Mouse (Mus musculus) embryonic facial prominence, embryonic 15.5 days (tissue): ENCODE measurements at regions not wholly inside any gene's neighbourhood (a gene's known extent, or its start where the extent isn't known, plus 50 kb on each side); places are given as distances from the start of the nearest gene placed in this dataset.
"Not testable (repeated sequence)": the region's sequence is repeated elsewhere in the genome, so short reads cannot be mapped to it uniquely, and the experiment has no call there.

Experiments used
- ATAC-seq: fragments of 200-750 bp; cut with Nextera tagmentation; 2 replicates; pipeline ENCODE4 v1.8.0; 2017; ENCODE audit warnings: low read depth, moderate TSS enrichment; ENCODE audit not compliant: insufficient number of reproducible peaks, low FRiP score, low TSS enrichment
- H3K27ac ChIP-seq: fragments of 300-500 bp; sonication (generic); replicated peaks from 2 replicates; pipeline ENCODE4 v1.5.1; 2015; ENCODE audit warnings: mild to moderate bottlenecking, inconsistent platforms
- H3K27me3 ChIP-seq: fragments of 300-500 bp; sonication (generic); 2 replicates; pipeline ENCODE4 v1.6.1; 2015; ENCODE audit warnings: inconsistent platforms
- H3K36me3 ChIP-seq: fragments of 300-500 bp; sonication (generic); 2 replicates; pipeline ENCODE4 v1.6.1; 2015; ENCODE audit warnings: mild to moderate bottlenecking, inconsistent platforms
- H3K4me1 ChIP-seq: fragments of 300-500 bp; sonication (generic); 2 replicates; pipeline ENCODE4 v1.6.1; 2015; ENCODE audit warnings: inconsistent platforms
- H3K4me2 ChIP-seq: fragments of 300-500 bp; sonication (generic); replicated peaks from 2 replicates; pipeline ENCODE4 v1.6.1; 2015; ENCODE audit warnings: mild to moderate bottlenecking, inconsistent platforms
- H3K4me3 ChIP-seq: fragments of 300-500 bp; sonication (generic); replicated peaks from 2 replicates; pipeline ENCODE4 v1.5.1; 2015; ENCODE audit warnings: mild to moderate bottlenecking, inconsistent platforms
- H3K9ac ChIP-seq: fragments of 300-500 bp; sonication (generic); 2 replicates; pipeline ENCODE4 v1.6.1; 2015; ENCODE audit warnings: inconsistent platforms
- H3K9me3 ChIP-seq: fragments of 300-500 bp; sonication (generic); replicated peaks from 2 replicates; pipeline ENCODE4 v1.6.1; 2016; ENCODE audit warnings: inconsistent platforms
- WGBS: fragments of 180-500 bp; shearing (Covaris S2); methylation state at CpG from one replicate; pipeline ENCODE4 v1.1.7; 2015; 5-methylcytosine and 5-hydroxymethylcytosine counted together

DNA sequence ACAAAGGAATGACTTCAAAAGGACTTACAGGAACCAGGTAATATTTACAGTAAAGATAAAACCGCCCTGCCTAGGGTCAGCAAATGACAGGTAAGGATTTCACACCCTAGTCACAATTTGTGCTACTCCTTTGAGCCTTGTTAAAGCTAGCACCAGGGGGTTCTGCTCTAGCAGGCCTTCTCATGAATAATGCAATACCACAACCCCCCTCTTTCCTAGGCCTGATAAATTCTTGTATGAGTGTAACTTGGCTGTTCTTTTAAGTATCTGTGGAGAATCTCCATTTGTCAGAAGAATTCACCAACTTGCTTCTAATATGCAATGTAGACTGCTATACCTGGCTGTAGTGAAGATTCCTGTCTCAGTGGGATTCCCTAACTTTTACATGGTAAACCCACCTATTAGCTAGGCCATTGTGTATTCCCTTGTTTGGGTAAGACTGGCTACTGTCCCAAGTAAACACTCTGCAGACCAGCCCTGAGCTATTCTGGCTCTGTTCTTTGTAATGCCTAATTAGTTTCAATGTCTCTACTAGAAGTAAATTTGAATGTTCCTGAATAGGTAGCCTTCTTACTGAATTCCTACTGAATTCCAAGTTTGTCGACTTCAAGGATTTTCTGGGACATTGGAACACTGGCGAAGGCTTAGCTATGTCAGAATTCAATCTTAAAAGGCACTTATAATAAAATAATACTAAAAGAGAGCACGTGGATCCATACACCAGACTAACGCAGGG, 543.4 kb upstream of the Rgmb start:
- H3K9me3 ChIP-seq, ATAC-seq, H3K4me2 ChIP-seq, H3K9ac ChIP-seq, H3K36me3 ChIP-seq, H3K27ac ChIP-seq, H3K27me3 ChIP-seq, H3K4me1 ChIP-seq, H3K4me3 ChIP-seq: not testable (repeated sequence)
- WGBS, result 66% methylated on average over 5 of the region's 5 CpGs

DNA sequence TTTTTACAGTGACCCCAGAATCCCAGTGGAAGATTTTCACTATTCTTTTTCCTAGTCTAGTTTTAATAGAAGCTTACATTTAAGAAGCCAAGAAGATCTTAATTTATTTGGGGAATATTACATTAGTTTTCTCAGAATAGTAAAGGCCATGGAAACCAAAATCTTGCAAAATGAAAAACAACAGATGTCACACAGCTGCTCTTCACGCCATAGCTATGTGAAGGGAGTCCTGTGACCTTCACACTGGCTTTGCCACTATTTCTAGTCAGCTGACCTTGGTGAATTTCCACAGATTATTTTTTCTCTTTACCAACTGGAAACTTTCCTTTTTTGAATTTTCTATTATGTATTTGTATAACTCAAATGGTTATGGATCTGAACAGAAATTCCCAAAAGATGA, 542.1 kb upstream of the Rgmb start:
- 58% methylated on average over 1 of the region's 1 CpGs for WGBS
- ATAC-seq, result no peak

DNA sequence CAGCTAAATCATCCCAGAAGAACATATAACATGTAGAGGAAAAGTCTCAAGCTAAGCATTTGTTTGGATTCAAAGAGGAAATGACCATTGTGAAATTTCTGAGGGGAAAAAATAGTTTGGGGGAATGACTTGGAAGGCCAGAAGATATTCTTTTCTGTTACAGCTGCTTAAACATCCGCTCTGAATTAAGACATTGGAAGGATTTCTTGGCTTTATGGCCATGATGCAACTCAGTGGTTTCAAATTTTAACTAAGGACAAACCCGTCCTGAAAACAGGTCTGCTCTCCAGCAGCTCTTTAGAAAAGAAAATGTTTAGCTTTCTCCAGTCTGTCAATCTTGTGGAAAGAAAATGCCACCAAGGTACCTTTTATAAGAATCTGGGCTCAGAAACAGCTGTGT, 513.2 kb upstream of the Rgmb start:
- Histone ChIP-seq H3K4me2 (no peak overlapping the region), H3K9ac (no peak overlapping the region), H3K27me3 (no peaks in the 10 kb centered on the region), H3K9me3 (no peaks in the 10 kb centered on the region), H3K4me1 (no peaks in the 10 kb centered on the region), H3K27ac (peak overlapping the region; percentile 60; the same call in 1 of the 2 replicates), H3K36me3 (no peaks in the 10 kb centered on the region), H3K4me3 (no peak overlapping the region)
- ATAC-seq, result no peak
- WGBS, result 44% methylated on average over 2 of the region's 2 CpGs

More for the DNA sequence above, 542.1 kb upstream of the Rgmb start:
- H3K27ac ChIP-seq, result no peak overlapping the region
- no peaks in the 10 kb centered on the region for H3K4me1 ChIP-seq
- no peak overlapping the region for H3K9ac ChIP-seq
- no peaks in the 10 kb centered on the region for H3K36me3 ChIP-seq
- no peaks in the 10 kb centered on the region for H3K9me3 ChIP-seq
- no peak overlapping the region for H3K4me2 ChIP-seq
- no peak overlapping the region for H3K4me3 ChIP-seq
- no peaks in the 10 kb centered on the region for H3K27me3 ChIP-seq

DNA sequence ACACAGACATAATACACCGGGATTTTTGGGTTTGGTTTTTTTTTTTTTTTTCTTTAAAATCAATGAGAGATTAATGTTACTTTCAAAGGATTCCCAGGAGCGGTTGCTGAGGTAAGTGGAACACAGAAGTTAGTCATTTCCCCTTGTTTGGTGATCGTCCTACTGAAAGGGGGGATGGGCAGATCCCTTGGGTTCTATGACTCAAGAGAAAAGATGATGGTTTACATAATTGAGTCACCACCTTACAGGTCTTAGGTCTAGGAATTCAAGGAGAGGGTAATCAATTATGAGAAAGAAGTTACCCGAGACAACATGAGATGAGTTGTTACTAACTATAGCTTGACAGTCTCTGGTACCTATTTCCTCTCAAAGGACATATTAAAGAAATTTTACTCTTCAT, 511.9 kb upstream of the Rgmb start:
- no peak for ATAC-seq
- 75% methylated on average over 4 of the region's 4 CpGs for WGBS
- Histone ChIP-seq H3K4me3 (no peak overlapping the region), H3K4me1 (no peaks in the 10 kb centered on the region), H3K9me3 (no peaks in the 10 kb centered on the region), H3K36me3 (no peaks in the 10 kb centered on the region), H3K4me2 (no peak overlapping the region), H3K9ac (no peak overlapping the region), H3K27ac (no peak overlapping the region), H3K27me3 (no peaks in the 10 kb centered on the region)

DNA sequence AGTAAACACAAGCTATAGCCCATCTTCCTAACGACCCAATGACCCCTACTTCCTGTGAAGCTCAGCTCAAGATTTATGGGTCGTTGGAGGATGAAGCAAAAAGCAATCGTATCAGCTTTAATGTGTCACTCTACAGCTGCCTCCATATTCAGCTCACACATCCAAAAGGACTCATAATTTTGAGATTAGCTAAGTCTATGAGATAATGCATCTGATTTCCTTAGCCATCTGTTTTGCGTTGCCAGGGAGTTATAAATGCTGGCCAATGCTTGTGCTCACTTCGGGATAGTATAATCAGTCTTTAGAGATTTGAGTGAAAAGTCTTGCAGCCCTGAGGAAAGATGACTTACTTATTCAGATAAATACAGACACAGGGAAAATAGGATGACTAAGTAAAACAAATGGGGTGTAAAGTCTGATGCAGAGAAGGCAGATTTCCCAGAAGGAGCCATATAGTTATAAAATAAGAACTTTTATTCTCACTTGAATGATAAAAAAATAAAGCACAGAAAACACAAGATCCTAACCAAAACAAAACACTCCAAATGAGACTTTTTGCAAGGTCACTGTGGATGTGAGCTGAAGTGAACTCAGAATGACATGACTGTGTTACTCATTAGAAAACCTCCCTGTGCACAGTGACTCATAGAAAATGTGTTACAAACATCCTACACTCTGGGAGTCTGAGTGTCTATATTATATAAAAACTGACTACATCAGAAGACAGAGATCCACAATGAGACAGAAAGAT, 509.1 kb upstream of the Rgmb start:
- H3K27me3 ChIP-seq, result no peaks in the 10 kb centered on the region
- no peaks in the 10 kb centered on the region for H3K4me1 ChIP-seq
- no peak overlapping the region for H3K4me2 ChIP-seq
- H3K36me3 ChIP-seq, result no peaks in the 10 kb centered on the region
- 30% methylated on average over 5 of the region's 5 CpGs for WGBS
- H3K9ac ChIP-seq, result no peak overlapping the region
- no peak overlapping the region for H3K27ac ChIP-seq
- H3K4me3 ChIP-seq, result no peak overlapping the region
- no peak for ATAC-seq
- no peaks in the 10 kb centered on the region for H3K9me3 ChIP-seq

DNA sequence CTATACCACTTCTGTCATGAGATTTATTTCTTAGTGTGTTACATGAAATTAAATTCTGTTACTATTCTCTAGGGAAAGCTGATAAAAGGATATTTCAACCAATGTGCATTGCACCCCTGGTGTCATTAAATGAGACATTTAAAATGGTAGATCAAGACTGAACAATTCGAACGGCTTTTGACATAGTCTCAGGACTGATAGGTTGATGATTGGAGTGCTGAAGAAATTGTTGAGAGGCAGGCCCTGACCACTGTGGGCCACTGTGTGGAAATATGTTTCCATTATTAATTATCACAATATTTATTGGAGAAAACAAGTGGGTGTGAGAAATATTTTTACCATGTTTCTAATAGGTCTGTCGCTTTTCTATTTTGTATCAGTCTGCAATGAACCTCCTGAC, 481.1 kb upstream of the Rgmb start:
- ATAC-seq, result no peak
- WGBS, result 86% methylated on average over 3 of the region's 3 CpGs
- Histone ChIP-seq H3K4me2 (no peak overlapping the region), H3K9ac (no peak overlapping the region), H3K27me3 (no peaks in the 10 kb centered on the region), H3K9me3 (no peaks in the 10 kb centered on the region), H3K27ac (no peak overlapping the region), H3K4me1 (no peaks in the 10 kb centered on the region), H3K4me3 (no peak overlapping the region), H3K36me3 (no peaks in the 10 kb centered on the region)

DNA sequence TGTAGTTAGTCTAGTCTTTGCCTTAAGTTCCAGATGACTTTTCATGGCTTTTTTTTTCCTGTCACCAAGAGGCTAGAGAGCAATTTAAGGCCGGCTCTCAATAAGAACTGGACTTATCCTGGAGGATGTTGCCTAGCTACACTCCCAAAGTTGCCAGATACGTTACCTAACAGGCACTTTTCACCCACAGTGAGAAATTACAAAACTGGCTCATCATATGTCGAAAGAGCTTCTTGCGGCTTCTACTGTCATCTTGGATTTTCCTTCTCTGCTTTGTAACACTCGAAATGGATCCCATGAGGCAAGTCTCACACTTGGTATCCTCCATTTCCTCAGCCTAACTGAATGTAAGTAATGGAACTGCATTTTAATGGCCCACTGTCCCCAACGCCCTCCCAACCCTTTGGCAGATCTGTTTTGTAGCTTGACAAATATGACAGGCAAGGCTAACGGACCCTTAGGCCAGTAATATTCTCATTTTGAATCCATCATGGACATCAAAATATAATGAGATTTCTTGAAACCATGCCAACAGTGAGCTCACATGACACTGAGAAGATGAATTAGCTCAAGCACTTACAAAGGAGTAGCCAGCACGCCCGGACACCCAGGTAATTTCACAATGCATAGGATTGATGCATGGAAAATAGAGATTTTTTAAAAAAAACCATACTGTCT, 480.5 kb upstream of the Rgmb start:
- no peak for ATAC-seq
- no peak overlapping the region for H3K9ac ChIP-seq
- 77% methylated on average over 9 of the region's 9 CpGs for WGBS

DNA sequence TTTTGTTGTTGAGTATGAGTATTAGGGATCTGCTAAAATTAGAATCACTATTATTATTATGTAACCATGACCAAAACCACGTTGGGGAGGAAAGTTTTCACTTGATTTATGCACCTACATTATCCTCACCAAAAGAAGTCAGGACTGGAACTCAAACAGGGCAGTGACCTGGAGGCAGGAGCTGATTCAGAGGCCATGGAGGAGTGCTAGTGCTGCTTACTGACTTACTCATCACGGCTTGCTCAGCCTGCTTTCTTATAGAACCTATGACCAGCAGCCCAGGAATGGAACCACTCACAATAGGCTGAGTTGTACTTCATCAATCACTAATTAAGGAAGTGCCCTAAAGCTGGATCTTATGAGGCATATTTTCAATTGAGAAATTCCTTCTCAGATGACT, 470.9 kb upstream of the Rgmb start:
- WGBS, result 43% methylated on average over 2 of the region's 2 CpGs
- H3K9ac ChIP-seq, result no peak overlapping the region
- ATAC-seq, result no peak

More for the DNA sequence above, 480.5 kb upstream of the Rgmb start:
- Histone ChIP-seq H3K27ac (no peak overlapping the region), H3K36me3 (no peaks in the 10 kb centered on the region), H3K27me3 (no peaks in the 10 kb centered on the region), H3K4me3 (no peak overlapping the region), H3K4me2 (no peak overlapping the region), H3K9me3 (no peaks in the 10 kb centered on the region), H3K4me1 (no peaks in the 10 kb centered on the region)

DNA sequence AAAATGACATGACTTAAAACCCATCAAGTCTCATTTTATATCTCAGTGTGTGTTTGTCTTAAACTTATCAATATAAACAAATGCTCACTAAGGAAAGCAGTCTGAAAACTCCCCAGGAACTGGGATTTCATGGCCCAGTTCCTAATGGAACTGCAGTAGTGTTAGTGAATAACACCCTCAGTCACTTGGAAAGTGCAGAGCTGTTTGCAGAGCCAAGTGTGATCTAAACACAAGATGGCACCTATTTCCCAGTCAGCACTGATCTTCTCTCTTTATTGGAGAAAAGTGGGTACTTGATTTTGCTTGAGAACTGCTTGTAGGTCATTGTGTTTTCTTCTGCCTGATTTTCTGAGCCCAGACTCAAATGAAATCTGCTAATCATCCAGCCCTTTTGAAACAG, 467.7 kb upstream of the Rgmb start:
- Histone ChIP-seq H3K36me3 (no peaks in the 10 kb centered on the region), H3K9ac (no peak overlapping the region), H3K4me2 (no peak overlapping the region), H3K9me3 (no peaks in the 10 kb centered on the region), H3K27me3 (no peaks in the 10 kb centered on the region), H3K4me3 (no peak overlapping the region), H3K4me1 (no peaks in the 10 kb centered on the region), H3K27ac (no peak overlapping the region)
- ATAC-seq, result no peak

More for the DNA sequence above, 470.9 kb upstream of the Rgmb start:
- H3K36me3 ChIP-seq, result no peaks in the 10 kb centered on the region
- no peaks in the 10 kb centered on the region for H3K27me3 ChIP-seq
- no peak overlapping the region for H3K27ac ChIP-seq
- no peaks in the 10 kb centered on the region for H3K9me3 ChIP-seq
- H3K4me2 ChIP-seq, result no peak overlapping the region
- no peaks in the 10 kb centered on the region for H3K4me1 ChIP-seq
- no peak overlapping the region for H3K4me3 ChIP-seq
